Mouse (Mus musculus): ENCODE results near the gene AI464131. TPM values are rescaled to one million over a fixed set of nuclear protein-coding genes. Genes with fewer than 3 reads are reported as not detected.

AI464131 gene
- polyA plus RNA-seq, 1 experiment from 2014 or later: 9.6 TPM

- WGBS: 29% methylated on average over 8 of the region's 8 CpGs
- Histone ChIP-seq H3K9me3 (ENCODE audit: control insufficient read depth, low read length) (no peaks in the 10 kb centered on the region), H3K4me2 (ENCODE audit: low read depth) (no peak overlapping the region), H3K27ac (ENCODE audit: low read depth, low read length) (no peak overlapping the region), H3K9ac (ENCODE audit: low read length) (no peak overlapping the region), H3K4me3 (ENCODE audit: low read depth, low read length) (no peak overlapping the region), H3K27me3 (ENCODE audit: control insufficient read depth, insufficient read depth, low read length) (no peaks in the 10 kb centered on the region), H3K4me1 (ENCODE audit: control insufficient read depth, insufficient read depth, low read length) (no peaks in the 10 kb centered on the region), H3K36me3 (ENCODE audit: control insufficient read depth, insufficient read depth, low read length) (no peaks in the 10 kb centered on the region)
- DNase-seq (ENCODE audit: low spot score) (peak; percentile 34), ATAC-seq (ENCODE audit: insufficient read depth, low FRiP score, low TSS enrichment) (no peak)
Observed at GRCm38 (mm10) chr4:41513714-41514113, 10.8 kb upstream of the AI464131 start.

GRCm38 (mm10) chr4:41513309-41513708, 10.4 kb upstream of the AI464131 start:
- ATAC-seq (ENCODE audit: insufficient read depth, low FRiP score, low TSS enrichment) (no peak), DNase-seq (ENCODE audit: low spot score) (no peak)
- no peak overlapping the region for H3K4me3 ChIP-seq (ENCODE audit: low read depth, low read length)
- no peaks in the 10 kb centered on the region for H3K9me3 ChIP-seq (ENCODE audit: control insufficient read depth, low read length)
- WGBS: 55% methylated on average over 4 of the region's 4 CpGs
- H3K4me1 ChIP-seq (ENCODE audit: control insufficient read depth, insufficient read depth, low read length): no peaks in the 10 kb centered on the region
- H3K36me3 ChIP-seq (ENCODE audit: control insufficient read depth, insufficient read depth, low read length): no peaks in the 10 kb centered on the region
- no peak overlapping the region for H3K4me2 ChIP-seq (ENCODE audit: low read depth)
- no peak overlapping the region for H3K9ac ChIP-seq (ENCODE audit: low read length)
- H3K27ac ChIP-seq (ENCODE audit: low read depth, low read length): no peak overlapping the region
- H3K27me3 ChIP-seq (ENCODE audit: control insufficient read depth, insufficient read depth, low read length): no peaks in the 10 kb centered on the region

GRCm38 (mm10) chr4:41507998-41508397, 5.1 kb upstream of the AI464131 start:
- no peak overlapping the region for H3K9ac ChIP-seq (ENCODE audit: low read length)
- no peak for ATAC-seq (ENCODE audit: insufficient read depth, low FRiP score, low TSS enrichment)
- no peaks in the 10 kb centered on the region for H3K27me3 ChIP-seq (ENCODE audit: control insufficient read depth, insufficient read depth, low read length)
- no peak for DNase-seq (ENCODE audit: low spot score)
- WGBS: 41% methylated on average over 7 of the region's 7 CpGs
- no peaks in the 10 kb centered on the region for H3K36me3 ChIP-seq (ENCODE audit: control insufficient read depth, insufficient read depth, low read length)
- H3K4me3 ChIP-seq (ENCODE audit: low read depth, low read length): no peak overlapping the region
- no peaks in the 10 kb centered on the region for H3K9me3 ChIP-seq (ENCODE audit: control insufficient read depth, low read length)
- H3K27ac ChIP-seq (ENCODE audit: low read depth, low read length): no peak overlapping the region
- peak overlapping the region; percentile 86; the same call in 1 of the 2 replicates for H3K4me2 ChIP-seq (ENCODE audit: low read depth)
- H3K4me1 ChIP-seq (ENCODE audit: control insufficient read depth, insufficient read depth, low read length): peaks cover 11% of the 10 kb centered on the region

- no peaks in the 10 kb centered on the region for H3K9me3 ChIP-seq (ENCODE audit: control insufficient read depth, low read length)
- DNase-seq (ENCODE audit: low spot score): no peak
- 2% methylated on average over 22 of the region's 22 CpGs for WGBS
- no peaks in the 10 kb centered on the region for H3K36me3 ChIP-seq (ENCODE audit: control insufficient read depth, insufficient read depth, low read length)
- H3K9ac ChIP-seq (ENCODE audit: low read length): peak overlapping the region; percentile 75
- H3K4me1 ChIP-seq (ENCODE audit: control insufficient read depth, insufficient read depth, low read length): peaks cover 11% of the 10 kb centered on the region
- ATAC-seq (ENCODE audit: insufficient read depth, low FRiP score, low TSS enrichment): 0 out of 2 replicates have a peak, but pooled peaks have one; percentile 0
- peak overlapping the region; percentile 44 for H3K4me3 ChIP-seq (ENCODE audit: low read depth, low read length)
- no peaks in the 10 kb centered on the region; the same call in 1 of the 2 replicates for H3K27me3 ChIP-seq (ENCODE audit: control insufficient read depth, insufficient read depth, low read length)
- peak overlapping the region; percentile 53; the same call in 1 of the 2 replicates for H3K27ac ChIP-seq (ENCODE audit: low read depth, low read length)
- H3K4me2 ChIP-seq (ENCODE audit: low read depth): peak overlapping the region; percentile 86
Observed at GRCm38 (mm10) chr4:41507326-41507924, 4.5 kb upstream of the AI464131 start.

- ATAC-seq (ENCODE audit: insufficient read depth, low FRiP score, low TSS enrichment): peak; percentile 76
- DNase-seq (ENCODE audit: low spot score): peak; percentile 92
- H3K36me3 ChIP-seq (ENCODE audit: control insufficient read depth, insufficient read depth, low read length): no peaks in the 10 kb centered on the region
- H3K27ac ChIP-seq (ENCODE audit: low read depth, low read length): peak overlapping the region; percentile 53; the same call in 1 of the 2 replicates
- H3K9ac ChIP-seq (ENCODE audit: low read length): peak overlapping the region; percentile 75
- H3K4me3 ChIP-seq (ENCODE audit: low read depth, low read length): peak overlapping the region; percentile 44
- WGBS: under 1% methylated on average over 29 of the region's 29 CpGs
- peaks cover 11% of the 10 kb centered on the region for H3K4me1 ChIP-seq (ENCODE audit: control insufficient read depth, insufficient read depth, low read length)
- H3K27me3 ChIP-seq (ENCODE audit: control insufficient read depth, insufficient read depth, low read length): peaks cover 5% of the 10 kb centered on the region; the same call in 1 of the 2 replicates
- H3K9me3 ChIP-seq (ENCODE audit: control insufficient read depth, low read length): no peaks in the 10 kb centered on the region
- peak overlapping the region; percentile 86 for H3K4me2 ChIP-seq (ENCODE audit: low read depth)
Observed at GRCm38 (mm10) chr4:41506906-41507305, 4.0 kb upstream of the AI464131 start.

GRCm38 (mm10) chr4:41506156-41506555, 3.3 kb upstream of the AI464131 start:
- peaks cover 11% of the 10 kb centered on the region for H3K27me3 ChIP-seq (ENCODE audit: control insufficient read depth, insufficient read depth, low read length)
- no peaks in the 10 kb centered on the region for H3K36me3 ChIP-seq (ENCODE audit: control insufficient read depth, insufficient read depth, low read length)
- H3K27ac ChIP-seq (ENCODE audit: low read depth, low read length): no peak overlapping the region
- 9% methylated on average over 13 of the region's 13 CpGs for WGBS
- H3K4me1 ChIP-seq (ENCODE audit: control insufficient read depth, insufficient read depth, low read length): peaks cover 11% of the 10 kb centered on the region
- peak overlapping the region; percentile 75; the same call in 1 of the 2 replicates for H3K9ac ChIP-seq (ENCODE audit: low read length)
- H3K4me3 ChIP-seq (ENCODE audit: low read depth, low read length): no peak overlapping the region
- no peak for ATAC-seq (ENCODE audit: insufficient read depth, low FRiP score, low TSS enrichment)
- peak; percentile 62 for DNase-seq (ENCODE audit: low spot score)
- peak overlapping the region; percentile 86 for H3K4me2 ChIP-seq (ENCODE audit: low read depth)
- no peaks in the 10 kb centered on the region for H3K9me3 ChIP-seq (ENCODE audit: control insufficient read depth, low read length)

GRCm38 (mm10) chr4:41505131-41505551, 2.3 kb upstream of the AI464131 start:
- no peak overlapping the region for H3K4me2 ChIP-seq (ENCODE audit: low read depth)
- 51% methylated on average over 11 of the region's 11 CpGs for WGBS

GRCm38 (mm10) chr4:41504325-41504724, 1.4 kb upstream of the AI464131 start:
- ATAC-seq (ENCODE audit: insufficient read depth, low FRiP score, low TSS enrichment): no peak

More at GRCm38 (mm10) chr4:41505131-41505551, 2.3 kb upstream of the AI464131 start:
- ATAC-seq (ENCODE audit: insufficient read depth, low FRiP score, low TSS enrichment): no peak
- no peak overlapping the region for H3K9ac ChIP-seq (ENCODE audit: low read length)
- peak; percentile 41 for DNase-seq (ENCODE audit: low spot score)
- H3K4me1 ChIP-seq (ENCODE audit: control insufficient read depth, insufficient read depth, low read length): peaks cover 11% of the 10 kb centered on the region
- no peaks in the 10 kb centered on the region for H3K36me3 ChIP-seq (ENCODE audit: control insufficient read depth, insufficient read depth, low read length)
- H3K4me3 ChIP-seq (ENCODE audit: low read depth, low read length): no peak overlapping the region
- no peaks in the 10 kb centered on the region for H3K9me3 ChIP-seq (ENCODE audit: control insufficient read depth, low read length)
- H3K27me3 ChIP-seq (ENCODE audit: control insufficient read depth, insufficient read depth, low read length): peaks cover 21% of the 10 kb centered on the region
- no peak overlapping the region for H3K27ac ChIP-seq (ENCODE audit: low read depth, low read length)

More at GRCm38 (mm10) chr4:41504325-41504724, 1.4 kb upstream of the AI464131 start:
- Histone ChIP-seq H3K27ac (ENCODE audit: low read depth, low read length) (no peak overlapping the region), H3K4me2 (ENCODE audit: low read depth) (no peak overlapping the region), H3K9ac (ENCODE audit: low read length) (no peak overlapping the region), H3K9me3 (ENCODE audit: control insufficient read depth, low read length) (no peaks in the 10 kb centered on the region), H3K36me3 (ENCODE audit: control insufficient read depth, insufficient read depth, low read length) (no peaks in the 10 kb centered on the region), H3K4me1 (ENCODE audit: control insufficient read depth, insufficient read depth, low read length) (peaks cover 11% of the 10 kb centered on the region), H3K4me3 (ENCODE audit: low read depth, low read length) (no peak overlapping the region), H3K27me3 (ENCODE audit: control insufficient read depth, insufficient read depth, low read length) (peaks cover 29% of the 10 kb centered on the region)
- WGBS: 76% methylated on average over 5 of the region's 5 CpGs
- no peak for DNase-seq (ENCODE audit: low spot score)

All from neural tube, embryonic 11.5 days (tissue).